22 mouse cellular contexts compared by ENCODE assay signal in genomic region chr2:105916671-105917070, GRCm38 (mm10). TPM values are rescaled to one million over a fixed set of nuclear protein-coding genes. Genes with fewer than 3 reads are reported as not detected.
DNase-seq lines count a peak whose midpoint lies in the region; ATAC-seq and TF ChIP-seq lines count a peak whose summit lies in the region.
"Had no signal": no experiment of that assay in that cellular context is flagged by ENCODE, and none has a peak within 500 bp of the region (broad histone marks: within the 10 kb centered on the region; RNA-seq: fewer than 3 reads in every experiment).

No protein-coding gene starts in this region.

- H3K36me3 ChIP-seq in liver, adult 2 months (ENCODE audit: control insufficient read depth, insufficient read depth, low read length): no peaks in the 10 kb centered on the region
- no peaks in the 10 kb centered on the region for H3K36me3 ChIP-seq in liver, embryonic 11.5 days (ENCODE audit: control insufficient read depth, insufficient read depth, low read length)
- H3K36me3 ChIP-seq: hindbrain, embryonic 12.5 days; intestine, embryonic 15.5 days; limb, embryonic 12.5 days; liver, embryonic 15.5 days had no signal

- no peaks in the 10 kb centered on the region for H3K27me3 ChIP-seq in liver, adult 2 months (ENCODE audit: control insufficient read depth, insufficient read depth, low read length)
- H3K27me3 ChIP-seq in liver, embryonic 11.5 days (replicated peaks; ENCODE audit: control insufficient read depth, insufficient read depth, low read length): no peaks in the 10 kb centered on the region
- H3K27me3 ChIP-seq: hindbrain, embryonic 12.5 days; intestine, embryonic 15.5 days; limb, embryonic 12.5 days; liver, embryonic 15.5 days had no signal

- no peak overlapping the region for H3K27ac ChIP-seq in liver, adult 2 months (replicated peaks; ENCODE audit: insufficient read depth, low read depth, low read length)
- H3K27ac ChIP-seq in liver, embryonic 11.5 days (ENCODE audit: low read depth, low read length): no peak overlapping the region
- H3K27ac ChIP-seq: hindbrain, embryonic 12.5 days; intestine, embryonic 15.5 days; left cerebral cortex, adult 2 months; limb, embryonic 12.5 days; liver, embryonic 15.5 days; stomach, postnatal 0 days had no signal

- H3K4me3 ChIP-seq in liver, adult 2 months (ENCODE audit: insufficient read depth, low read depth, low read length): no peak overlapping the region
- no peak overlapping the region for H3K4me3 ChIP-seq in liver, embryonic 11.5 days (ENCODE audit: low read depth, low read length)
- H3K4me3 ChIP-seq: erythroblast, embryonic 14.5 days; hindbrain, embryonic 12.5 days; intestine, embryonic 15.5 days; left cerebral cortex, adult 2 months; limb, embryonic 12.5 days; liver, embryonic 15.5 days had no signal

- no peak for TF ChIP-seq CTCF in liver, adult 2 months (IDR thresholded peaks at IDR 0.05; ENCODE audit: low read depth, low read length)

- ATAC-seq in liver, embryonic 11.5 days (replicated peaks; ENCODE audit: low FRiP score): no peak
- ATAC-seq in megakaryocyte-erythroid progenitor cell, adult 5-6 weeks (replicated peaks; ENCODE audit: low FRiP score, low TSS enrichment, poor library complexity, severe bottlenecking): peak; percentile 52; the same call in 1 of the 2 replicates
- ATAC-seq: intestine, embryonic 15.5 days had no signal

- no peak overlapping the region for H3K9ac ChIP-seq in liver, adult 2 months (ENCODE audit: low read depth, low read length)
- no peak overlapping the region for H3K9ac ChIP-seq in liver, embryonic 11.5 days (ENCODE audit: low read depth, low read length)
- H3K9ac ChIP-seq: hindbrain, embryonic 12.5 days; intestine, embryonic 15.5 days; limb, embryonic 12.5 days; liver, embryonic 15.5 days had no signal

- H3K9me3 ChIP-seq in liver, embryonic 11.5 days (ENCODE audit: control insufficient read depth, low read length): no peaks in the 10 kb centered on the region
- H3K9me3 ChIP-seq: hindbrain, embryonic 12.5 days; intestine, embryonic 15.5 days; limb, embryonic 12.5 days; liver, embryonic 15.5 days had no signal

- TF ChIP-seq POLR2A in liver, adult 2 months (IDR thresholded peaks at IDR 0.05; ENCODE audit: extremely low read depth, insufficient read depth, low read length): no peak

- H3K4me1 ChIP-seq in liver, adult 2 months (ENCODE audit: control insufficient read depth, insufficient read depth, low read length): no peaks in the 10 kb centered on the region
- H3K4me1 ChIP-seq in liver, embryonic 11.5 days (replicated peaks; ENCODE audit: control insufficient read depth, insufficient read depth, low read length): no peaks in the 10 kb centered on the region
- H3K4me1 ChIP-seq: hindbrain, embryonic 12.5 days; intestine, embryonic 15.5 days; limb, embryonic 12.5 days had no signal

- H3K4me2 ChIP-seq in liver, embryonic 11.5 days: no peak overlapping the region
- H3K4me2 ChIP-seq: hindbrain, embryonic 12.5 days; intestine, embryonic 15.5 days; limb, embryonic 12.5 days; liver, embryonic 15.5 days had no signal

- 68% methylated on average over 1 of the region's 1 CpGs for WGBS in liver, adult 2 months
- 89% methylated on average over 1 of the region's 1 CpGs for WGBS in liver, embryonic 11.5 days

- peak; percentile 18 for DNase-seq in adrenal gland, postnatal 10 days
- no peak for DNase-seq in adrenal gland, postnatal 14 days
- peak; percentile 72 for DNase-seq in liver, adult 2 months (ENCODE audit: extremely low read depth, low read depth, low spot score)
- no peak for DNase-seq in liver, embryonic 11.5 days (ENCODE audit: low spot score)
- DNase-seq in brain, adult 2 months (ENCODE audit: low read depth, low spot score): peak; percentile 28
- no peak for DNase-seq in natural killer cell, adult 2 months (ENCODE audit: low spot score in 2 of 2)
- no peak for DNase-seq in right cerebral cortex, postnatal 25 days
- DNase-seq: adrenal gland, adult 8-10 months; B cell, adult 2 months; cerebellum, postnatal 14 days; embryo, embryonic 11 days; kidney, postnatal 14 days; lung, postnatal 10 days; thymus, postnatal 4 days had no signal

- H3K79me2 ChIP-seq in liver, adult 2 months (ENCODE audit: control insufficient read depth, insufficient read depth, low read length): no peaks in the 10 kb centered on the region; the same call in 1 of the 2 replicates

RNA-seq across cellular contexts. Expression of gene Immp1l, which starts 12.2 kb away (rescaled TPM):
- 10 to 100 TPM; 50.2 to 50.9 TPM for total RNA-seq in adrenal gland, postnatal 10 days (2021)
- 46.7 TPM in 2 replicates for total RNA-seq in adrenal gland, postnatal 14 days (2021)
- 42.2 and 49.4 TPM in 2 replicates for total RNA-seq in liver, adult 2 months (2014; rRNA removed)
- polyA plus RNA-seq in liver, adult 2 months (2012; rRNA removed): 12.7 and 15.1 TPM in 2 replicates
- polyA plus RNA-seq in liver, embryonic 11.5 days (2014; fragmentation: Nextera tagmentation; extraction: Ambion mirVana): 105 and 110 TPM in 2 replicates
- 47.5 and 61.7 TPM in 2 replicates for total RNA-seq in megakaryocyte-erythroid progenitor cell, adult 5-6 weeks (2014; fragmentation: Nextera tagmentation)
- 55.6 and 72.8 TPM in 2 replicates for total RNA-seq in megakaryocyte-erythroid progenitor cell, adult 5-6 weeks (2017)

RNA-seq across cellular contexts. Expression of gene Elp4, which starts 12.3 kb away (rescaled TPM):
- total RNA-seq in adrenal gland, postnatal 10 days (2021): 10 to 100 TPM; 18.0 to 21.2 TPM
- 16.6 and 17.6 TPM in 2 replicates for total RNA-seq in adrenal gland, postnatal 14 days (2021)
- total RNA-seq in liver, adult 2 months (2014; rRNA removed): 13.6 and 16.2 TPM in 2 replicates
- 7.7 and 10.1 TPM in 2 replicates for polyA plus RNA-seq in liver, adult 2 months (2012; rRNA removed)
- polyA plus RNA-seq in liver, embryonic 11.5 days (2014; fragmentation: Nextera tagmentation; extraction: Ambion mirVana): 28.2 and 35.3 TPM in 2 replicates
- 21.5 and 41.7 TPM in 2 replicates for total RNA-seq in megakaryocyte-erythroid progenitor cell, adult 5-6 weeks (2014; fragmentation: Nextera tagmentation)
- 20.7 and 30.3 TPM in 2 replicates for total RNA-seq in megakaryocyte-erythroid progenitor cell, adult 5-6 weeks (2017)

Comparison
In these comparisons a context has a peak if more than half of its experiments do, and no peak if none do; other contexts are left out.
1. DNase-seq: peak in adrenal gland, postnatal 10 days (single experiment), liver, adult 2 months (single experiment) and brain, adult 2 months (single experiment); none in adrenal gland, postnatal 14 days (single experiment), liver, embryonic 11.5 days (single experiment), natural killer cell, adult 2 months (0 of 2) and right cerebral cortex, postnatal 25 days (single experiment).